Mouse (Mus musculus) small intestine, adult 2 months (tissue): ENCODE measurements around the gene Glud1. TPM values are rescaled to one million over a fixed set of nuclear protein-coding genes. Genes with fewer than 3 reads are reported as not detected.

Source experiments
- H3K27ac ChIP-seq: fragments of 200-500 bp; 2 replicates; pipeline ENCODE4 v1.5.1; 2012; ENCODE audit warnings: low read depth, low read length, control low read depth, inconsistent platforms; ENCODE audit not compliant: insufficient read depth
- H3K27me3 ChIP-seq: fragments of 200-500 bp; 2 replicates; pipeline ENCODE4 v1.6.1; 2012; ENCODE audit warnings: mild to moderate bottlenecking, moderate library complexity, low read length, inconsistent platforms; ENCODE audit not compliant: control insufficient read depth, insufficient read depth
- H3K36me3 ChIP-seq: fragments of 200-500 bp; 2 replicates; pipeline ENCODE4 v1.6.1; 2012; ENCODE audit warnings: mild to moderate bottlenecking, low read length, control low read depth, inconsistent platforms; ENCODE audit not compliant: control insufficient read depth, insufficient read depth
- H3K4me1 ChIP-seq: fragments of 200-500 bp; 2 replicates; pipeline ENCODE4 v1.6.1; 2012; ENCODE audit warnings: low read length, inconsistent platforms, mixed read lengths; ENCODE audit not compliant: control insufficient read depth, insufficient read depth, insufficient read length
- H3K4me3 ChIP-seq: fragments of 200-500 bp; 2 replicates; pipeline ENCODE4 v1.5.1; 2012; ENCODE audit warnings: low read depth, mild to moderate bottlenecking, control low read depth, inconsistent platforms, low read length, moderate library complexity
- CTCF ChIP-seq: fragments of 200-500 bp; IDR thresholded peaks from 2 replicates; pipeline ENCODE4 v1.5.1; 2012; ENCODE audit warnings: low read depth, mild to moderate bottlenecking, control low read depth, inconsistent platforms, low read length, moderate library complexity, mixed read lengths; ENCODE audit not compliant: insufficient replicate concordance, insufficient read length; ENCODE audit errors: extremely low read depth
- POLR2A ChIP-seq: fragments of 200-500 bp; IDR thresholded peaks from 2 replicates; pipeline ENCODE4 v1.6.1; 2012; ENCODE audit warnings: low read depth, mild to moderate bottlenecking, control low read depth, inconsistent platforms, low read length, moderate library complexity
- WGBS: fragments of 180-500 bp; shearing (Covaris S2); methylation state at CpG from one replicate; pipeline ENCODE4 v1.1.7; 2018; 5-methylcytosine and 5-hydroxymethylcytosine counted together
- polyA plus RNA-seq: library from polyadenylated mRNA; depleted of rRNA; stranded (reverse); fragments of >200 nt; gene quantifications from 2 replicates; pipeline ENCODE4 v1.2.3, GENCODE M21; 2012

Gene Glud1
- polyA plus RNA-seq, 1 experiment = 223 TPM

DNA sequence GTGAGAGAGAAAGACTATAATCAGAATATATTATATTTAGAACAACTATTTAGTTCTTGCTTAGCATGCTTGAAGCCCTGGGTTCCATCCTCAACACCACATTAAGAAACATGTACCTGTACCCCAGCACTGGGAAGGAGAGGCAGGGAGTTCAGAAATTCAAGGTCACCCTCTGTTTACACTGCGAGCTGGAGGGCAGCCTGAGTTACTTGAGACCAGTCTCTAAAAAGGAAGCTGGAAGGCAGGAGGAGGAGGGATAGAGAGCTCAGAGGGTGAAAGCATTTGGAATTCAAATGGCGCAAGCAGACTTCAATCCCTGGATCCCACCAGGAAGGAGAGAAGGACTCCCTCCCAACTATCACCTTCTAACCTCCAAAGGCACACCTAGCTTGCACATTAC is 12.9 kb upstream of the Glud1 start:
- Histone ChIP-seq H3K36me3 (no peaks in the 10 kb centered on the region), H3K4me1 (peaks cover 26% of the 10 kb centered on the region; the same call in 1 of the 2 replicates), H3K27ac (no peak overlapping the region), H3K27me3 (no peaks in the 10 kb centered on the region), H3K4me3 (no peak overlapping the region)
- WGBS = 49% methylated on average over 2 of the region's 2 CpGs
- TF ChIP-seq POLR2A (no peak), CTCF (no peak)

DNA sequence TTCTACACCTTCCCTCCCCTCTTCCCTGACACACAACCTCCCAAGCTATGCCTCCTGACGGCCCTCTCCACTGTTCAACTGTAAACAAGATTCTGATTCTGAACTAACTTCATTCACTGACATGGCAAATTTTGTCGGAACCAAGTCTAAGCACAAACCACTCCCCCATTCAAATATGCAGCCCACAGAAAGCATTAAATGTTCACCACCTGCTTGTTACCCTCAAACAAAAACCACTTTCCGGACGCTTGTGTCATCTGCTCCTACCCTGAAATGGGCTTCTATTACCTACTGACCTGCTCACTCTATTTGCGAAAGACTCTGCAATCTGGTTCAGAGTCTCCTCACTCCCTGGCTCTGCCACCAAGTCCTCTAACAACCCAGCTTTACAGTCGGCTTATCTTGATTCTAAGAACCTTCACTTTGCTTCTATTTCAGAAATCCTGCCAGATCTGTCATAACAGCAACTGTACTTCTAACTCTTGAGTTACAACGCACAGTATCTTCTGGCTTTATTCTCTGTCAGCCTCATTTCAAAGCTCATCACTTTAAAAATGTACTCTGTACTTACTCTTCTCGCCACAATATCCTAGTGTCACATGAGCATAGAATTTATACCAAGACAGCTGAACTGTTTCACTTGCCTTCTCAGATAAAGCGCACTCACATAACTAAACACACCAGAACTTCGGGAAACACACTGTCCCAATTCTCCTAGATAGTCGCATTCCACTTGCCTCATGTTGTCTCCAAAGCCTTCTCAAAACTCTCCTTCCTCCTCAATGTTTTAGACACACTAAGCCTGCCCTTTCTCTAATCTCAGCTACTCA is 11.4 kb upstream of the Glud1 start:
- Histone ChIP-seq H3K27me3 (no peaks in the 10 kb centered on the region), H3K4me3 (no peak overlapping the region), H3K4me1 (peaks cover 34% of the 10 kb centered on the region; the same call in 1 of the 2 replicates), H3K36me3 (no peaks in the 10 kb centered on the region), H3K27ac (peak overlapping the region; percentile 62)
- TF ChIP-seq POLR2A (no peak), CTCF (no peak)
- 24% methylated on average over 11 of the region's 11 CpGs for WGBS

DNA sequence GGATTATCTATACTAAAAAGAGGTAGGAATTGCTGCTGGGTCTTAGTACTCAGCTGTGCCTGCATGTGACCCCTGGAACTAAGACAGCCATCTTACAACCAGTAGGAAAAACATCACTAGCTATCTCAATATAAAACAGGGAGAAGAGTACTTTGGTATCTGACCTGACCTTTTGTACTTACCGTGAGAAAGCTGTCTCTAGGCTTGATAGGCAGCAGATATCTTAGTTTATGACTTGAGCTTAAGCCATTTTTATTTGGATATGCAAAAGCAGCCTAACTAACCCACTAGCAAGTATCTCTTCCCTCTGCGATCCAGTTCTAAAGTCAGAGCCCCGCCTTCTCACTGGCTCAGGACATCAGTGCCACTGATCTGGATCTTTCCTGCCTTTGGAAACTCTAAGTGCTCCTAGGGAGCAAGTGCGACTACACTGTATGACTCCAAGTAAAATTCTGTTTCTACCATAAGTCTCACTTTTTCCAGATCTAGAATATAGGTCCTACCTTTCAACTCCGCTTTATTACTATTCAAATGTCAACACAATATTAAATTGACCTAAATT is 7.8 kb upstream of the Glud1 start:
- peak overlapping the region; percentile 79 for H3K27ac ChIP-seq
- WGBS = 33% methylated on average over 5 of the region's 5 CpGs

DNA sequence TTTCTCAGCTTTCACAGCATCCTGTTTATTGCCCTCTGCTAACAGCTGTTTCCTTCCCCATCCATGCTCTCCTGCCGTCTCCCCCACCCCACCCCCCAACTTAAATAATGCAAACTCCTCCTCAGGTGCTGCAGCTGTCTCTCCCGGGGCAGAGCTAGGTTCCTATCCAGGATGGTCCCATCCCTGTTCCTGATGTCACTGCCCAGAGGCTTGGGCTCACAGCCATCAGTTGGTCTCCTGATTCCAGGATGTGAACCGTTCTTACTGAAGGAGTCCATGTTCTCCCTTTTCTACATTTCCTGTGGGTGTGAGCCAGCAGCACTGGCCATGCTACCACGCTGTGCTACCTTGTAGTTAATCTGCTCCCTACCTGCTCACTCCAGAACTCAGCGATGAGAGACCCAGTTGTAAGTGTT is 7.3 kb upstream of the Glud1 start:
- TF ChIP-seq POLR2A (no peak), CTCF (no peak)
- no peaks in the 10 kb centered on the region for H3K36me3 ChIP-seq
- H3K27me3 ChIP-seq = no peaks in the 10 kb centered on the region
- H3K4me3 ChIP-seq = no peak overlapping the region
- peaks cover 29% of the 10 kb centered on the region; the same call in 1 of the 2 replicates for H3K4me1 ChIP-seq
- WGBS = 20% methylated on average over 5 of the region's 5 CpGs
- peak overlapping the region; percentile 77 for H3K27ac ChIP-seq

More for the DNA sequence above, 7.8 kb upstream of the Glud1 start:
- Histone ChIP-seq H3K4me3 (no peak overlapping the region), H3K36me3 (no peaks in the 10 kb centered on the region), H3K4me1 (peaks cover 30% of the 10 kb centered on the region; the same call in 1 of the 2 replicates), H3K27me3 (no peaks in the 10 kb centered on the region)
- TF ChIP-seq CTCF = no peak
- TF ChIP-seq POLR2A = no peak

DNA sequence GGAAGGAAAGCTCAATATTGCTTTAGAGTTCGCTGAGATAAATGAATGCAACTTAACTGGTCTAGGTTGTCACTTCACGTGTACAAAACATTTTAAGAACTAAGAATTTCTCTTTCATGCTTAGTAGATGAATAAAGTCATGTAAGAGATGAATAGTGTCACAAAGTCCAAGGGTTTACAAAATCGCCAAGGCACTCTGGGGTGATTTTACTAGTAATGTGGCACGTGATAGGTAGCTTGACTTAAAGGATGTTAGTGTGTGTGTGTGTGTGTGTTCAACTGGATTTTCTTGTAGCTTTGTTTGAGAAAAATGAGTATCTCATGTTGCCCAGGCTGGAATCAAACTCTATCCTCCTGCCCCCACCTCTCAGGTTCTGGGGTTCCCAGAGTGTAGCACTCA is 1.3 kb upstream of the Glud1 start:
- Histone ChIP-seq H3K27ac (no peak overlapping the region), H3K27me3 (no peaks in the 10 kb centered on the region), H3K4me1 (peaks cover 4% of the 10 kb centered on the region; the same call in 1 of the 2 replicates), H3K36me3 (peaks cover 3% of the 10 kb centered on the region; the same call in 1 of the 2 replicates), H3K4me3 (no peak overlapping the region)
- 30% methylated on average over 4 of the region's 4 CpGs for WGBS
- no peak for TF ChIP-seq CTCF
- TF ChIP-seq POLR2A = no peak

DNA sequence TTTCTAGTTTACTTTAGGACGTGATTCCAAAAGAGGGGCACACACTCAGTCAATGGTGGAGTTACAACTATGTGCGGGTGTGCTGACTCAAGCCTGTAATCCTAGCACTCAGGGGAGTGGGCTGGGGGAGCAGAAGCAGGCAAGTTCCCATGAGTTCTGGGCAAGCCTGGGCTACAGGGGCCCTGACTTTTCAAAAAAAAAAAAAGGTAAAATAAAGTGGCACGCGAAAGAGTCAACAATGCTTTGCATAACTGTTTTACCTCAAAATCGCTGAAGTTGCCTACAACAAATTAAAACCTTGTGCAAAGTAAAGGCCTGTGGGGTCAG is 657 bp upstream of the Glud1 start:
- no peak for TF ChIP-seq POLR2A
- TF ChIP-seq CTCF = no peak
- no peaks in the 10 kb centered on the region for H3K27me3 ChIP-seq
- peaks cover 4% of the 10 kb centered on the region; the same call in 1 of the 2 replicates for H3K4me1 ChIP-seq
- H3K27ac ChIP-seq = peak overlapping the region; percentile 95
- 9% methylated on average over 5 of the region's 5 CpGs for WGBS
- peaks cover 3% of the 10 kb centered on the region; the same call in 1 of the 2 replicates for H3K36me3 ChIP-seq
- H3K4me3 ChIP-seq = peak overlapping the region; percentile 80

DNA sequence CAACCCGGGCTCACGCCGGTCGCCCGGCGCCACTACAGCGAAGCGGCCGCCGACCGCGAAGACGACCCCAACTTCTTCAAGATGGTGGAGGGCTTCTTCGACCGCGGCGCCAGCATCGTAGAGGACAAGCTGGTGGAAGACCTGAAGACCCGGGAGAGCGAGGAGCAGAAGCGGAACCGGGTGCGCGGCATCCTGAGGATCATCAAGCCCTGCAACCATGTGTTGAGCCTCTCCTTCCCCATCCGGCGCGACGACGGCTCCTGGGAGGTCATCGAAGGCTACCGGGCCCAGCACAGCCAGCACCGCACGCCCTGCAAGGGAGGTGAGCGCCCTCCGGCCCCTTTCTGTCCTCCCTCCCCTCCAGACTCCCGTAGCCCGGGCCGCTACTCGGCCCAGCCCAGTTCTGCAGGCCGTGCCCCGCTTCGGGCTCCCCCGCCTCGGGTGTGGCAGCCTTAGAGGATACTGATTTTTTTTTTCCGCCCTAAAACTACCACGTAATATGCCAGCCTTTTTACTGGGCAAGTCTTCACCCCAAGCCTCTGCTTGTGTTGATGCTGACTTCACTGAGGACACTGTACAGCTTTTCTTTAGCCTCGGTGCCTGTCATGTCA is 599 bp downstream of the Glud1 start:
- H3K4me1 ChIP-seq = peaks cover 4% of the 10 kb centered on the region; the same call in 1 of the 2 replicates
- no peaks in the 10 kb centered on the region for H3K27me3 ChIP-seq
- under 1% methylated on average over 46 of the region's 47 CpGs for WGBS

More for the DNA sequence above, 599 bp downstream of the Glud1 start:
- Histone ChIP-seq H3K4me3 (peak overlapping the region; percentile 95), H3K36me3 (peaks cover 6% of the 10 kb centered on the region), H3K27ac (peak overlapping the region; percentile 91)
- TF ChIP-seq POLR2A (no peak; the same call in 1 of the 2 replicates), CTCF (no peak)
